Mouse (Mus musculus): Measurements from ENCODE around the gene Adamts9.

Gene Adamts9

DNA sequence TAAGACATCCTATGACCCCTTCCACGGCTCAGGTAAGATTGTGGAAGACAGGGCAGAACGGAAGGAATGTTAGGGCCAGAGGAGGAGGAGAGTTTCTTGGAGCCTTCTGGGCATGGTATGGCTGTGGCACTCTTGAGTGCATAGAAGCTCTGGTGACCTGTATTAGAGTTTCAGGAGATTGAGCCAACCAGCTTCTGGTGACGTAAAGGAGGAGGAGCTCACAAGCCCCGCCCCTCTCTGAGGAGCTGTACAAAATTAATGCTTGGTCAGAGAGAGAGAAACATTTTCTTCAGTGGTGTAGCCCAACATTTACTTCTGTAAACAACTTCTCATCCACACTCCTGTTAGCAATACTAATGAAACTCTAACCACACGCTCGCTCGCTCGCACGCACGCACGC is 140.9 kb downstream of the Adamts9 start:
- DNase-seq = no peak

DNA sequence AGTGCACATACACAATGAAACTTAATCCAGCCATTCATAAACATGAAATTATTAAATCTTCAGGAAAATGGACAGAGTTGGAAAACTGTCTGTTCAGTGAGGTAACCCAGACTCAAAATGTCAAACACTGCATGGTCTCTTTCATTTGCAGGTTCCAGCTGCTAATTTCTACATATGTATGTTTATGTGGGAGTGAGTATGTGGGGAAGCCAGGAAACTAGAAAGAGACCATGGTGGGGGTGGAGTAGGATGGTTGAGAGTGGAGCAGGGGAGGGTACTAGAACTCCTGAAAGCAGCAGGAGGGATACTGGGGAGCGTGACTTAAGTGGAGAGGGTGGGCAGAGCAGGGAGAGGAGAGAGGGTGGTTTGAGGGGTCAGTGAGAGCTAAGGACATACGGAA is 141.8 kb downstream of the Adamts9 start:
- DNase-seq = no peak

DNA sequence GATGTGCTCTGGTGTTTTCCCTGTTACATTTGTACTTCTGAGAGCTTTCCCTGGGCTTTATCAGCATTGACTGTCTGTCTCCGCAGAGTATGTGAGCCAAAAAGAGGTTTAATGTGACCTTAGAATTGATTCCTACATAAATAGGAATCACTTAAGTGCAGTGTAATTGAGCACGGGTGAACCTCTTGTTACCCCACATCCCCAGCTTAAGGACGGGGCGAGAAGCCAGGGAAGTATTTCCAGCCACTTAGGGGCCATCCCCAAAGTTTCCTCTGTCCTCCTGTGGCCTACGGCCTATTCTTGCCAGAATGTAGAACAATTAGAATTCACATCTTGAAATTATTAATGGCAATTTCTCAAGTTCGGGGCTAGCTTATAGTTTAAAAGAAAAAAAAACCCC is 149.5 kb downstream of the Adamts9 start:
- no peak for DNase-seq

DNA sequence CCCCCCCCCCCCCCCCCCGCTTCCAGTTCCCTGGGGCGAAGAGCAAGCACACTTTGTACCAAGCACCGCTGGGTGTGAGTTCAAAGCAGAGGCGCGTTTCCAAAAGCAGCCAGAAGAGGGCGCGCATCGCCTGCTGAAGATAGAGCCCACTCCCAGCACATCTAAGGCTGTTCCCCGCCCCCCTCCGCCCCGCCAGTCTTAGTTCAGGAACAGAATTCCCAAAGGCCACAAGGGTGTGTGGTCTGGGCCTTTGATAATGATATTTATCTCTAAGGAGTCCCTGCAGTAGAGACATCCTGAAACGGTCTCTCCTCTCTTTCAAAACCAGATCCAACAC is 155.9 kb downstream of the Adamts9 start:
- peak; percentile 8 to 31 for DNase-seq

DNA sequence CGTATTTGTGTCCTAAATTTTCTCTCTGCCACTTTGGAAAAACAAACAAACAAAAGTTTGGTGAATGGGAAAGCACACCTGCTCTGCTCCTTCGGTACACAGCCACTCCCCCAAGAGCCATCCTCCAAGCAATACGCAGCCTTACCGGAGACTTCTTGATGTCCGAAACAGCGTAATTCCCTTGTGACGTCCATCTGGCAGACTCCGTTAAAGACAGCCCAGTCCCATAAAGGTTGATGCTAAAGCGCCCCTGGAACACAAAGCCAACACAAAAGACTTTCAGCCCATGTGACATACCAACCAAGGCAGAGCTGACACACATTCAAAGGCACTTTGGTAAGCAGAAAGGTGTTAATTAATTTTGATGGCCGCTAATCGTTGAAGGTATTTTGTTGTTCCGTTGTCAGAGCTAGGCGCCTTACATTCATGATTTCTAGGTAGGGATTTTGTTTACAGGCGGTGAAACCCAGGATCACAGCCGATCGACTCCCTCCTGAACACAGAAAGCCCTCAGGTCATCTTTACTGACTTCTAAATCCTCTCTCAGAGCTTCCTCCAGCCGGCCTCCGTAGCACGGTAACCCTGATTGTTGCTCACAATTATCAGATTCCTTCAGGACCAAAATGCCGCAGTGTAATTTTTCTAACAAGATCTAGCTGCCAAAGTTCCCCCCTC is 156.5 kb downstream of the Adamts9 start:
- DNase-seq = no peak

DNA sequence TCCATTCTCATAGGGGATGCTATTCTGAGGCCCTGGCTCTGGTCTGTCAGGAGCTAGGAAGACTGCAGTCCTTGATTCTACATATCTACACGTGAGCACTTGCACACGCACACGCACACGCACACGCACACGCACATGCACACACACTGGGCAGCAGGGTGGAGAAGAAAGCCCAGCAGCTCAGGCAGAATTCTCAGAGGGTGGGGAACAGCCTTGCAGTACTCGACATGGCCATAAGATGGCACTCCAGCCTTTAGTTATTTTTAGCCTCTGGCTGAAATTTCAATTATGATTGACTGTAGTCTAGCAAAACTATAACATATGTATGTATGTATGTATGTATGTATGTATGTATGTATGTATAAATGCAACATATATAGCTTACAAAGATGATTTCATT is 158.5 kb downstream of the Adamts9 start:
- no peak for DNase-seq

DNA sequence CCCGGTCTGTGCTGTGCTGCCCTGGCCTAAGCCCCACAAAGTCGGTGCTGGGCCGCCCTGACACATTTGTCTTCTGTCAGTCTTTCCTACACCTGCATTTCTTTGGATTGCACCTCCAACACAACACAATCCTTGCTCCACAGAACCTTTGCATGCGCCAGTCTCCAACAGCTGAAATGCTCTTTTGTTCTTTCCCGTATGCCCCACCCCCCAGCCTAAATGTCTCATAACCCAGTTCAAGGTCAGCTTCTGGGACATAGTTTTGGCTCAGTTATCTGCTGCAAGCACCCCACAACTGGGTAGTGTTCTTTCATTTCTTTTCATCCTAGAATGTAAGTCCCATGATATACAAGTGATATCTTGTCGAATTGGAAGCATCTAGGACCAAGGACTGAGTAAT is 161.8 kb downstream of the Adamts9 start:
- no peak for DNase-seq

DNA sequence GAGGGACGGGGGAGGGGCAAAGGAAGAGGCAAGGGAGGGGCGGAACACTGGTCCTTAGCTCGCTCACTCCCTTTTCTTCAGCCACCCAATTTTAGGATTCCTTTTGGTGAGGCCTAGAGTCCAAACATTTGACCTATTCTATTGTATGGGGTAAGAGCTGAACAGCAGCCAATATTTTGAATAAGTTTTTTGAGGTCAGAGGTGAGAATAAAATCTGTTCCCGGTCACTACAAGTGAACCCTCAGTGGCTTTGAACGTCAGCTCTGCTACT is 163.4 kb downstream of the Adamts9 start:
- DNase-seq = no peak

DNA sequence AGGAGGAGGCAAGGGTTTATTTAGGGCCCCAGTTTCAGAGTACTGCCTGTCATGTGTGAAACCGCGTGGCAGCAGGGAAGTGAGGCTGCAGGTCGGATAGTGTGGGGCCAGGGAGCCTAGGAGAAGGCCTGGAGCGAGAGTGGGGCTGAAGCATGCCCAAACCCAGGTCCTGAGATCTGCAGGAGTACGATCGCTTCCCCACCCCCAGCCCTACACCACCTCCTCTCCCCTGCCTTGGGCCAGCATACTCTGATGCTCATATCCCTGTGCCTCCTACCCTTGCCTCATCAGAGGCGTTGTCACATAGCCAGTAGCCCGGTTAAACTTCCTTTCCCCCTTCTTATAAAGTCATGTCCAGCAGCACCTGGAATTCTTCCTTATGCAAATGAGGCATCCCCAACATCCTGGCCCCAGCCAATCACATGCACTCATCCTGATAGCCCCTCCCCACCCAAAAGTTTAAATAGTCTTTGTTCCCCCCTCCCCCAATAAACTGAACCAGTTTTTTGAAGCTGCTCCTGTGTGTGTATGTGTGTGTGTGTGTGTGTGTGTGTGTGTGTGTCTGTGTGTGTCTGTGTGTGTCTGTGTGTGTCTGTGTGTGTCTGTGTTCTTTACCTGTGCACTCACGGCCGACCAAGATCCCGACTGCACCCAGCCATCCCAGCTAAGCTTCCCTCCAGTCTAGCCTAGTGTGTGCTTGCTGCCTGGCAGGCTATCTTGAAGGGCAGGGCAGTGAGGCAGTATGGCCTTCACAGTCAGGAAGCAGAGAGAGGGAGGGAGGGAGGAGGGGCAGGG is 164.0 kb downstream of the Adamts9 start:
- no peak for DNase-seq

DNA sequence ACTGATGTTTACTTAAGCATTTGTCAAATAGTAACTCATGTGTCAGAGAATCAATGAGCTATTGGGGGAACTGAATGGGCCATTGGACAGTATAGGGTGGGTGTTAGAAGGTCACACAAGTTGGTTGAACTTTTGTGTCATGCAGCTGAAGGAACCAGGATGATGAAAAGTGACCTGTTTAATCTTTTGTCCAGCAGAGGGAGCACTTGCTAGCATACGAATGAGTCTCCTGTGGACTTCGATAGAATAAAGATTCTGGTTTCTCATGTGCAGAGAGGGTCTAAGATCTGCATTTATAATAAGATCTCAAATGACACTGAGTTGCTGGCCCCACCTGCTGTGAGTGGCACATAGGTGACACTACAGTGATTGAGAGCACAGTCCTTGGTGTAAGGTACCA is 166.9 kb downstream of the Adamts9 start:
- DNase-seq = no peak

DNA sequence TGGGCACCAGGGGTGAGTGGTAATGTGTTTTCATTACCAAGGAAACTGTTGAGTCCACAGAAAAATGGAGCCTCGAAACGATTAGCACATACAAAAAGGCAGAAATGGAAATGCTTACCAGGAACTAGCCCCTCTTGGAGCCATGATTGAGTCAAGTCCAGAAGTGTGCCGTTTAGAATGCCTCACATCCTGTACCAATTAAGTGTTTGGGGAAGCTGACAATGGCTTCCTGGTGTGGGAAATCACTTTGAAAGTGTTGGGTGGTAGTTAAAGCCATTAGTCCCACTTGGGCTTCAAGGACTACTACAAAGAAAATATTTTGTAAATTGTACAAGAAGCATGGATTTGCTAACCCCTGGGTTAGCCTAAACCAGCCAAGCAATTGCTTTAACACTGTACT is 180.9 kb downstream of the Adamts9 start:
- no peak for DNase-seq

DNA sequence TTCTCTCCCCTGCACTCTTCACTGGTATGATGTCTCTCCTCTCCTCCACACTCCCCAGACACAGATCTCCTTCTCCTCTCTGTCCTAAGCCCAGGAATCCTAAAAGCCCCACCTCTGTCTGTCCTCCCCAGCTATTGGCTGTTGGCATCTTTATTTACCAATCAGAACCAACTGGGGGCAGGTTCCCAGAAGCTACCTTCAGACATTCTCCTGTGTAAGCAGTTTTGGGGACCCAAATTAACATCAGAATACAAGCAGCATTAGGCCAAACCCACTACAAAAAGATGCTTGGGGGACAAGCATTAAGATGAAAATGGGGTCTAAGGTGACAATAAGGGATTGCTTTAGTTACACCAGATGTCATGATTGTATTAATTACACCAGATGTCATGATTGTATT is 183.7 kb downstream of the Adamts9 start:
- DNase-seq = no peak

DNA sequence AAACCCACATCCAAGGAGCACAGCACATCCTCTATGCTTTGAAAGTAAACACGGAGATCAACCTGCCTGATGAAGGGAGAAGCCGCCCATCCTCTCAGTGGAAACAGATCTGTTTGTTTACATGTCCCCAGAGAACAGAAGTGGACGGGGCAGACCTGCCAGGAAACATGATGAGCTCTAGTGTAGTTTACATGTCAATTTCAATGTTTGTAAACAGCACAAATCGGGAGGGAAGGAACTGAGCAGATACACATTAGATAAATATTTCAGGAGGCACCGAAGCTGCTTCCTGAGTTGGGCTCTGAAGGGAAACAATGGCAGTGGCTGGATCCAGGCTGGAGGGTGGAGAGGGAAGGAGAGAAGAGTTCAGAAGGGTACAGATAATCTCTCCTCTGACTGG is 187.5 kb downstream of the Adamts9 start:
- DNase-seq = no peak

DNA sequence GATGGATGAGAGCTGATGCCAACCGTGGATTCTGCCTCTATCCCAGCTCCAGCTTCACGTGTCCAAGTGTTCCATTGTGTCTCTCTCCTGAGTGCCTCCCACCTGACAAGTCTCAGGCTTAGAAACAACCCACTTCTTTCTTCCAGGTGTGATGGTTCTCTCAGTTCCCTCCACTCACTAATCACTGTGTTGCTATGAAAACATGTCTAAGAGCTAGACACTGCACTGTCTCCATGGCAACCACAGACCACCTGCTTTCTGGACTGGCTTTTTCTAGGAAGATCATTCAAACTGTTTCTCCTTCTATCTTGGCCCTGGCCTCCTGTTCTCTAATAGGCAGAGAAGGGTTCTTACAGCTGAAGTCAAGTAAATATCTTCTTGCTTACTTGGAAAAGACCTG is 190.6 kb downstream of the Adamts9 start:
- no peak for DNase-seq

DNA sequence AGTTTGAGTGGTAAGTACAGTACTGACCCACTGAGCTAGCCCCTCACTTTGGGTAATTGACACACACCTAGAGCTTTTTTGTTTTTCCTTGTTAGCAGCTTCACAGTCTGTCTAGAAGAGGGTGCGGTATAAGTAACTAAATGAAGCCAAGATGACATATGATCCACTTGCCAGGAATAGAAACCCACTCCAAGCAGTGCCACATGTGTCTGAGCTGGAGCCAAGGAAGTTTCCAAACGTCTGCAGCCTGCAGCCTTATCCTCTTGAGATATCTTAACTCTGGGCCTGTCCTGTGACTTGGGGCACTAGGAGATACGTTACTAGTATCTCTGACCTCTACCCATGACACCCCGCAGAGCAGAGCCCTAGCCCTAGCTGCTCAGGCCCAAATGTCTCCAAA is 193.9 kb downstream of the Adamts9 start:
- DNase-seq = no peak

DNA sequence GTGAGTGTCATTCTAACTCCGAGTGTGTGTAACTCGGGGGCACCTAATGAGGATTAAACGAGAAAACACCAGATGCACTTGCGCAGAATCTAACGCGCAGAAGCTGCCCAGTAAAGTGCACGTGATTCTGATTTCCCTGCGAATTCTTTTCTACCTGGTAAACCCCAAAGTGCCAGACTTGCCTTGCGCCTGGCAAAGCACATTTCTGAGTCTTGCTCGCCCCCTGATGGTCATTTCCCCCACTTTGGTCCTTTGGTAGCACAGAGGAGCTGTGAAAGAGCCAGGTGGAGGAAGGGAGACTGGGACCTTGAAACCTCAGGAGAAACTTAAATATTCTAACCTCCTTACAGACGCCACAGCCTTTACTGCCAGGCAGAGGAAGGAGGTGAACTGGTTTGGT is 199.7 kb downstream of the Adamts9 start:
- no peak for DNase-seq

DNA sequence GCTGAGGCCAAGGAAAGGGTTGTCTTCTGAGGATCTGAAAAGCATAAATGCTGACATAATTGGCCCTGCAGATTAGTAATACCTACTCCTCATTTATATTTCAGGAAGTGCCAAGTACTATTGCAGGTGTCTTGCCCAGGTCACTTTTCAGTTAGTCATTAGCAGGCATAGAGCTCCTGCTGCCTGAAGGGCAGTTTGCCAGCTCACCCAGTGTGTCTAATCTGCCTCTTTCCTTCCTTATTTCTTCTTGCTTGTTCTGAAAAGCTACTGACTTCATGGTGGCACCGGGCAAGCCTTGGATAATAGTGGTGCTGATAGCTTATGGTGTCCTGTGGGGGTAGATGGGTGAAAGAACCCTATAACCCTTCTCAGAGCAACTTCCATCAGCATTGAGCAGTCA is 206.2 kb downstream of the Adamts9 start:
- no peak for DNase-seq

DNA sequence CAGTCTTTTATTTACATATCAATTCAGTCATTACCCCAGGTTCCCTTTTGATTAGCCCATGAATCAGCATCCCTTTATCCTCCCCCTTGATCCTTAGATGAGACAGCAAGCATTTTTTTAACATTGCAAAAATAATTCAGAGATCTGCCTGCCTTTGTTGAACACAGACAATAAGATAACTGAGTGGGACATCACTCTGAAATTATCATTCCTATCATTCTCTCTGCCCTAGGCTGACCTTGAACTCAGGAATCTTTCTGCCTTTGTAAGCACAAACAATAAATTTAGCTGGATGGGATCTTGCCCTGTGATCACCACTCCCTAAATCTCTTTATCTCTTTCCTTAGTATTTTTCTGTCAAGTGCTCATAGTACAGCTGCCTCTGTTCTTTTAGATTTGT is 209.6 kb downstream of the Adamts9 start:
- DNase-seq = no peak

DNA sequence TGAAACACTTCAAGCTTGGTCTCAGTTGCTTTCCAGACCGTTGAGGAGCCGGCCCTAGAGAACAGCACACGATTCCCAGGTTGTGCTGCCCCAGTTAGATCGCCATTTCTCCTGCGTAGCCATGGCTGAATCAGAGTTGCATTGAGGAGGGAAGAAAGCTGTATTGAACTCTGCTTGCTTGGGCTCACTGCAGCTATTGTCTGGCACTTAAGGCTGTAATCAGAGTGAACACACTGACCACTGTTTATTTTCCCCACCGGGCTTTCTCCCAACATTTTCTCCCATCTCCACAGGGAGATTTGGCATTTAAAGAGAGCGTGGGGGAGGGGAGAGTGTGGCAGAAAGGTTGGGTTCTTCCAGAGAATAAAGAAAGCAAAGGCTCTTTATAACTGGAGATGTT is 214.8 kb downstream of the Adamts9 start:
- DNase-seq = no peak

DNA sequence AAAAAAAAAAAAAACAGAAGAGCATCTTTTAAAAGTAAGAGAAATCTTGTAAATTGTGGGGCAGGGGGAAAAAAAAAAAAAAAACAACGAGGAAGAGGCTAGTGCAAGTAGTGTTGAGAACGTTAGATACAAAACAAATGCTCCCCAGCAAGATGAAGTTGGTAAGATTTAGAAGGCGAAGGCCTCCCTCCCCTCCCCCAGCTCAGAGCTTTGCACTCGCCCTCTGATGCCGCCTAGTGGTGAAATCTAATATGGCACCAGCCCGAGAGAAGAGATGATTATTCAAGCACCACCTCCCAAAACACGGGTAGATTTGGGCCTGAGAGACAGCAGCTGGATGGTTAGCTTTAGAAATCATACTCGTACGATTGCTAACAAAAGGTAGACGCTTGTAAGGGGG is 215.2 kb downstream of the Adamts9 start:
- DNase-seq = no peak

DNA sequence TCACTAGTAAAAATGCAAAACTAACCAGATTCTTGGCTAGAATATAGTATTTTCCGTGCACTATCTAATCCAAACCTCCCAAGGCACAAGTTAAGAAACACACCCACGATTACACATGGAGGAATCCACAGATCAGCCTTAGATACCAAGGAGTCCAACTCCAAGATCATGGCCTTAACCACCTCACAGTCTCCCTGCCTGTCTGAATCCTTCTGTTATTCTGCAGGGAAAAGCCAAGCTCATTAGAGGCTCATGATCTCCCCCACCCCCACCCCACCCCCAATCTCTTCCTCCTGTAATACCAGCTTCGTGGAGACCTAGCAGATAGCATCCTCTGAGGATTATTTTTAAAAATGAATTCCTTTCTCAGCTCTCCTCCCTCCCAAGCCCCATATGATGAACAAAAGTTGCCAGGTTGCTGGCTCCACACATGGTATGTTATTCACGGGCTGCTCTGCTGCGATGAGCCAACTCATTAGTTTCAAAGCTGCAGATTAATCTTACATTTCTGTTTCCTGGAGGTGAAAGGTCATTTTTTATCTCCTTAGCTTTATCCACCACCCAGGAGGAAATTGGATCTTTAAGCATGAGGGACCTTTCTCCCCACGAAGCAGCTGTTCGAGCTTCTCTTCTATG is 215.8 kb downstream of the Adamts9 start:
- no peak for DNase-seq

DNA sequence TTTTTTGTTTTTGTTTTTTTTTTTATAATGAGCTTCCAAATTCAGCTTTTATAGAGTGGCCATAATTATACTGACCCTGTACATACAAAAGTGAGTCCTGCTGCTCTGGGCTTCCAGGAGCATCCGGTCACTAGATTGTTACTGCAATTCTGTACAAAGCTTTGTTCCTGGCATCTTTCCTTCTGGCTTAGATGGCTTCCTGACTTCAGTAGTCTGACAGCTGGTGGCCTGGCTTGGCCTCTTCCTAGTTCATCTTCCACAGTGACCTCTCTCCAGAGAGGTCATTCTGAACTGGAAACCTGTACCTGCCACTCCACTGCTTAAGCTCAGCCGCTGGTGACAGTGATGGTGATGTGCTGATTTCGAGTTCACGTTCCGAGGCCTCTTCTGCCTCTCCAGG is 217.2 kb downstream of the Adamts9 start:
- no peak for DNase-seq

DNA sequence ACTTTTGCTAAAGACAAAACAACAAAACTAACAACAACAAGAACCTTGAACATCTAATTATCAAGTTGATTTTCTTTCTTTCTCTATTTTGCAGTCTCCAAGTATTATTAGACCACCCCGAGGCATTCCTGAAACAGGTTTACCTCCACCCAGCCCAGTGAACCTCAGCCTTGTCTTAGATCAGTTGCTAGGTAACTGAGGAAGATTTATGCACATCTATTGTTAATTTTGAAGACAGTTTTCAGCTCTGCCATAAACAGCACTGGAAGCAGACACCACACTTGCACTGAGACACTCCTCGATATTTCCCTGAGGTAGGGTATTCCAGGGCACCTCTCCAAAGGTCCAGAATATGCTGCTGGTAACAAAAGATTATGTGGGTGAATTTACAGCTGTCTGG is 218.9 kb downstream of the Adamts9 start:
- no peak for DNase-seq
